Mouse (Mus musculus): ENCODE measurements around the gene Tprkb.

- TF ChIP-seq CTCF (IDR thresholded peaks at IDR 0.05; ENCODE audit: borderline replicate concordance, extremely low read depth, insufficient read depth, insufficient read length), result no peak
- TF ChIP-seq POLR2A (IDR thresholded peaks at IDR 0.05; ENCODE audit: borderline replicate concordance, extremely low read depth, insufficient read depth, insufficient read length, poor library complexity, severe bottlenecking), result no peak
Observed at GRCm38 (mm10) chr6:85948549-85948948, 36.9 kb downstream of the Tprkb start.
